Mouse (Mus musculus) midbrain, embryonic 11.5 days (tissue): ENCODE measurements at regions not wholly inside any gene's neighbourhood (a gene's known extent, or its start where the extent isn't known, plus 50 kb on each side); places are given as distances from the start of the nearest gene placed in this dataset.

Source experiments
- ATAC-seq: fragments of 200-750 bp; cut with Nextera tagmentation; 2 replicates; pipeline ENCODE4 v1.8.0; 2017; ENCODE audit warnings: moderate TSS enrichment, moderate library complexity; ENCODE audit not compliant: low FRiP score
- DNase-seq: peaks from one replicate; pipeline ENCODE4 v3.0.0; 2015; ENCODE audit warnings: low spot score; ENCODE audit errors: missing footprints
- H3K27ac ChIP-seq: fragments of 300-500 bp; sonication (generic); 2 replicates; pipeline ENCODE4 v1.5.1; 2014; ENCODE audit warnings: low read depth, low read length
- H3K27me3 ChIP-seq: fragments of 300-500 bp; sonication (generic); 2 replicates; pipeline ENCODE4 v1.6.1; 2014; ENCODE audit warnings: mild to moderate bottlenecking, low read length, moderate library complexity, mixed read lengths; ENCODE audit not compliant: control insufficient read depth, insufficient read depth
- H3K36me3 ChIP-seq: fragments of 300-500 bp; sonication (generic); 2 replicates; pipeline ENCODE4 v1.6.1; 2014; ENCODE audit warnings: mild to moderate bottlenecking, low read length, moderate library complexity, mixed read lengths; ENCODE audit not compliant: control insufficient read depth, insufficient read depth
- H3K4me1 ChIP-seq: fragments of 300-500 bp; sonication (generic); 2 replicates; pipeline ENCODE4 v1.6.1; 2014; ENCODE audit warnings: low read length; ENCODE audit not compliant: control insufficient read depth, insufficient read depth
- H3K4me2 ChIP-seq: fragments of 300-500 bp; sonication (generic); 2 replicates; pipeline ENCODE4 v1.6.1; 2014; ENCODE audit warnings: mild to moderate bottlenecking, moderate library complexity
- H3K4me3 ChIP-seq: fragments of 300-500 bp; sonication (generic); 2 replicates; pipeline ENCODE4 v1.5.1; 2014; ENCODE audit warnings: low read depth, low read length
- H3K9ac ChIP-seq: fragments of 300-500 bp; sonication (generic); 2 replicates; pipeline ENCODE4 v1.6.1; 2014; ENCODE audit warnings: low read length
- H3K9me3 ChIP-seq: fragments of 300-500 bp; sonication (generic); 2 replicates; pipeline ENCODE4 v1.6.1; 2016; ENCODE audit warnings: low read length; ENCODE audit not compliant: control insufficient read depth
- WGBS: fragments of 180-500 bp; shearing (Covaris S2); extraction: QIAGEN DNeasy Blood & Tissue Kit; methylation state at CpG from one replicate; pipeline ENCODE4 v1.1.7; 2014; 5-methylcytosine and 5-hydroxymethylcytosine counted together

- no peaks in the 10 kb centered on the region for H3K36me3 ChIP-seq
- no peaks in the 10 kb centered on the region; the same call in 1 of the 2 replicates for H3K9me3 ChIP-seq
- H3K4me1 ChIP-seq, result no peaks in the 10 kb centered on the region; the same call in none of the 2 replicates
- no peak for ATAC-seq
- no peak overlapping the region for H3K4me3 ChIP-seq
- WGBS, result 50% methylated on average over 3 of the region's 3 CpGs
- DNase-seq, result no peak
- no peaks in the 10 kb centered on the region for H3K27me3 ChIP-seq
- H3K4me2 ChIP-seq, result no peak overlapping the region
- no peak overlapping the region for H3K9ac ChIP-seq
- no peak overlapping the region for H3K27ac ChIP-seq
Measured at GRCm38 (mm10) chr3:101749841-101750240, 98.9 kb downstream of the Mab21l3 start.

GRCm38 (mm10) chr3:101749031-101749632 lies 99.6 kb downstream of the Mab21l3 start:
- Histone ChIP-seq H3K27me3 (no peaks in the 10 kb centered on the region), H3K9me3 (no peaks in the 10 kb centered on the region; the same call in 1 of the 2 replicates), H3K4me3 (no peak overlapping the region), H3K4me2 (no peak overlapping the region), H3K36me3 (no peaks in the 10 kb centered on the region), H3K9ac (no peak overlapping the region), H3K27ac (no peak overlapping the region), H3K4me1 (no peaks in the 10 kb centered on the region; the same call in none of the 2 replicates)
- DNase-seq, result peak; percentile 61
- 36% methylated on average over 3 of the region's 3 CpGs for WGBS
- ATAC-seq, result no peak

GRCm38 (mm10) chr3:101748186-101748585 lies 100.6 kb downstream of the Mab21l3 start:
- Histone ChIP-seq H3K36me3 (no peaks in the 10 kb centered on the region), H3K9me3 (no peaks in the 10 kb centered on the region), H3K9ac (no peak overlapping the region), H3K27ac (no peak overlapping the region), H3K4me1 (no peaks in the 10 kb centered on the region; the same call in none of the 2 replicates), H3K27me3 (no peaks in the 10 kb centered on the region), H3K4me3 (no peak overlapping the region), H3K4me2 (no peak overlapping the region)
- 38% methylated on average over 4 of the region's 4 CpGs for WGBS
- ATAC-seq (no peak), DNase-seq (peak; percentile 1)

DNA sequence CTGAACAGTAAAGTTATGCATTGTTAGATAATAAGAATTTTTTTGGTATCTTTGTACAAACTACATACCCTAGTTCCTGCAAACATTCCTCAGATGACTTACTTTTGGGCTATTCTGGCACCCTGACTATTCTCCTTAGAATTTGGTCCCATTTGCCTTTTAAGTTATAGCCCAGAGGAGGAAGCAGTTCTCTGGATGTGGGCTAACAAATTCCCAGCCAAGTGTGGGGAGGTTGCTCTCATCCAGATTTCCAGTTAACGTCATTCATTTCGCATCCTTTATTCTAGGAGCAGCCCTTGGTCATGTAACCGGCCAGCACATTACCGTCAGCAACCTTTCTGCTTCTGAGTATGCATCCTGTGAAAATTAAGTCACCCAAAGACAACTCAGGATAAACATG lies 107.9 kb downstream of the Mab21l3 start:
- no peak for DNase-seq
- no peaks in the 10 kb centered on the region for H3K36me3 ChIP-seq
- no peak for ATAC-seq
- no peaks in the 10 kb centered on the region for H3K4me1 ChIP-seq
- no peaks in the 10 kb centered on the region for H3K27me3 ChIP-seq
- 91% methylated on average over 4 of the region's 4 CpGs for WGBS
- H3K9me3 ChIP-seq, result no peaks in the 10 kb centered on the region
- no peak overlapping the region for H3K9ac ChIP-seq
- no peak overlapping the region for H3K27ac ChIP-seq
- H3K4me3 ChIP-seq, result no peak overlapping the region
- H3K4me2 ChIP-seq, result no peak overlapping the region

GRCm38 (mm10) chr3:101737197-101737596 lies 111.6 kb downstream of the Mab21l3 start:
- no peak overlapping the region for H3K9ac ChIP-seq
- no peaks in the 10 kb centered on the region for H3K9me3 ChIP-seq
- 94% methylated on average over 6 of the region's 6 CpGs for WGBS
- H3K36me3 ChIP-seq, result no peaks in the 10 kb centered on the region
- no peak for ATAC-seq
- no peaks in the 10 kb centered on the region for H3K4me1 ChIP-seq
- no peak overlapping the region for H3K4me2 ChIP-seq
- H3K27me3 ChIP-seq, result no peaks in the 10 kb centered on the region
- DNase-seq, result no peak
- H3K27ac ChIP-seq, result no peak overlapping the region
- H3K4me3 ChIP-seq, result no peak overlapping the region

DNA sequence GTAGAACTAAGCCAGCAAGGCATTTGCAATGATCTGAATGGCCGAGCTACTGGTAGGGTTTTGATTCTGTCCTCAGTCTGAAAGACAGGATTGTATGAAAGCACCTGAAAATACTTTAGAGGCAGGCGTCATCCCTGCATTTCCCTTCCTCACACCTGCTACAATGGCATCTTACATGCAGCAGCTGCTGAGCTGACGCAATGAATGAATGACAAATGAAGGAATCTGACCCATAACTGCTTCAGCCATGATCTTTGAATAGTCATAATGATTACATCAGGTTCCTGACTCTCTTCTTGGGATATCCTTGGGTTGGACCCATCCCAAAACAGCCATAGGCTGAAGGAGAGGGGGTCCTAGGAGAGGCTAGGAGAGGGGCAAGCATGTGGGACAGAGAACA lies 119.7 kb downstream of the Mab21l3 start:
- no peak overlapping the region for H3K4me2 ChIP-seq
- no peaks in the 10 kb centered on the region for H3K9me3 ChIP-seq
- WGBS, result 88% methylated on average over 3 of the region's 3 CpGs
- H3K4me3 ChIP-seq, result no peak overlapping the region
- no peaks in the 10 kb centered on the region for H3K27me3 ChIP-seq
- no peaks in the 10 kb centered on the region for H3K4me1 ChIP-seq
- H3K9ac ChIP-seq, result no peak overlapping the region
- DNase-seq, result no peak
- H3K27ac ChIP-seq, result no peak overlapping the region
- no peaks in the 10 kb centered on the region for H3K36me3 ChIP-seq
- ATAC-seq, result no peak

GRCm38 (mm10) chr3:101722926-101723325 lies 118.4 kb upstream of the Atp1a1 start:
- Histone ChIP-seq H3K4me2 (no peak overlapping the region), H3K4me1 (no peaks in the 10 kb centered on the region), H3K9me3 (no peaks in the 10 kb centered on the region), H3K9ac (no peak overlapping the region), H3K27ac (no peak overlapping the region), H3K4me3 (no peak overlapping the region), H3K36me3 (no peaks in the 10 kb centered on the region), H3K27me3 (no peaks in the 10 kb centered on the region)
- DNase-seq (no peak), ATAC-seq (no peak)
- WGBS, result 50% methylated on average over 6 of the region's 6 CpGs

DNA sequence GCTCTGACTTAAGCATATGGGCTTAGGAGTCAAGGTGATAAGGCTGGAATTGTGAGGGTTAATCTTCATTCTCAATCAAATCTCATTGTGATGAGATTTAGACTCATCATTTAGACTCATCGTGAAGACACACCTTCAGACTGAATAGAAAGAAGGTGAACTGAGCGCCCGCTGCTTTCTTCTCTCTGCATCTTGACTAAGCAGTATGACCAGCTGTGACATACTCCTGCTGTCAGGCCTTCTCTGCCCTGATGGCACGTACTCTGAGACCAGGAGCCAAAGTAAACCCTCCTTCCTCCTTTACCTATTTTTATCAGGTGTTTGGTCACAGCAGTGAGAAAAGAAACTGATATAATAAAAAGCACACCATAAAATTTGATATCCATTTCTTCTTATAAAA lies 117.5 kb upstream of the Atp1a1 start:
- no peak for ATAC-seq
- no peaks in the 10 kb centered on the region for H3K4me1 ChIP-seq
- 86% methylated on average over 4 of the region's 4 CpGs for WGBS

GRCm38 (mm10) chr3:101715416-101715815 lies 110.9 kb upstream of the Atp1a1 start:
- H3K9me3 ChIP-seq, result no peaks in the 10 kb centered on the region

More for the DNA sequence above, 117.5 kb upstream of the Atp1a1 start:
- Histone ChIP-seq H3K4me2 (no peak overlapping the region), H3K36me3 (no peaks in the 10 kb centered on the region), H3K9me3 (no peaks in the 10 kb centered on the region), H3K9ac (no peak overlapping the region), H3K27ac (no peak overlapping the region), H3K27me3 (no peaks in the 10 kb centered on the region), H3K4me3 (no peak overlapping the region)
- no peak for DNase-seq

More at GRCm38 (mm10) chr3:101715416-101715815, 110.9 kb upstream of the Atp1a1 start:
- Histone ChIP-seq H3K4me1 (peaks cover 15% of the 10 kb centered on the region), H3K9ac (no peak overlapping the region), H3K36me3 (no peaks in the 10 kb centered on the region), H3K4me3 (no peak overlapping the region), H3K27me3 (no peaks in the 10 kb centered on the region), H3K27ac (no peak overlapping the region), H3K4me2 (no peak overlapping the region)
- ATAC-seq (no peak), DNase-seq (no peak)
